Mouse (Mus musculus): ENCODE measurements around the gene Zscan2. TPM values are rescaled to one million over a fixed set of nuclear protein-coding genes. Genes with fewer than 3 reads are reported as not detected.
A peak's percentile ranks its signal among the peaks of the same experiment; 100 is the strongest.

Gene Zscan2
- polyA plus RNA-seq, 1 experiment from 2014 or later = 5.3 TPM

- Histone ChIP-seq H3K27ac (no peak overlapping the region), H3K4me1 (replicated peaks) (peaks cover 57% of the 10 kb centered on the region), H3K36me3 (peaks cover 61% of the 10 kb centered on the region), H3K4me2 (peak overlapping the region; percentile 15; the same call in 1 of the 2 replicates), H3K9ac (0 out of 2 replicates have a peak overlapping the region, but pooled peaks have one; percentile 5), H3K9me3 (no peaks in the 10 kb centered on the region), H3K27me3 (no peaks in the 10 kb centered on the region), H3K4me3 (no peak overlapping the region)
- WGBS = 84% methylated on average over 8 of the region's 8 CpGs
- ATAC-seq (ENCODE audit: low FRiP score) = no peak
These were observed 4.1 kb downstream of the Zscan2 start for GRCm38 (mm10) chr7:80864831-80865230.

GRCm38 (mm10) chr7:80865521-80865920 lies 4.8 kb downstream of the Zscan2 start:
- no peak overlapping the region for H3K4me2 ChIP-seq
- H3K27ac ChIP-seq = no peak overlapping the region
- no peaks in the 10 kb centered on the region for H3K9me3 ChIP-seq
- ATAC-seq (ENCODE audit: low FRiP score) = no peak
- H3K9ac ChIP-seq = no peak overlapping the region
- H3K4me1 ChIP-seq (replicated peaks) = peaks cover 55% of the 10 kb centered on the region
- 95% methylated on average over 7 of the region's 7 CpGs for whole genome bisulfite sequencing
- peaks cover 68% of the 10 kb centered on the region for H3K36me3 ChIP-seq
- no peaks in the 10 kb centered on the region for H3K27me3 ChIP-seq
- no peak overlapping the region for H3K4me3 ChIP-seq

DNA sequence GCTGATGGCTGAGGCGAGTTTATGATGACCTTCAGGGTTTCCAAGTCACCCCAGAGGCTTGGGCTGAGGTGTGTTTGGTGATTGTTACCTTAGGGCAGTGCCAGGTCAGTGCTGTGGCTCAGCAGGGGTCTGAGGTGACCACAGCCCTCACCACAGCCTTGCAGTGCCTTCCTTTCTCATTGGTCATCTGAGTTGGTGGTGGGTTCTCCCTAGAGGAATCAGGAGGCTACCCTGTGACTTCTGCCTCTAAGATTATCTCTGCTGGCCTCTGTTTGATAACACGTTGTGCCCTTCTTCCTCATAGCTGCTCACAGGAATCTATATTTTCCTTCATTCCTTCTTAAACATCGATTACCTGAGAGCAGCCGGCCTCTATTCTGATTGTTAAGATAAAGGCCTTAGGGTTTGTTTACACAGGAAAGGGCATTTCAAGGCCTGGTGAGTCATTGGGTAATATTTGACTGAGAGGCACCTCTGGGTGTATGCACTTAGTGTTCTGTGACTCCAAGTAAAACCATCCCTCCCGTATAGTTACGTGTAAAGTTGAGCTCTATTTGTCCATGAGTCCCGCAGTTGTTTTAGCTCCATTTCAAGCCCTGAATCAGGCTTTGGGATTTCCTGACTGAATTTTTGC lies 5.9 kb downstream of the Zscan2 start:
- Histone ChIP-seq H3K36me3 (peaks cover 77% of the 10 kb centered on the region), H3K27ac (no peak overlapping the region), H3K9me3 (no peaks in the 10 kb centered on the region), H3K27me3 (no peaks in the 10 kb centered on the region), H3K4me1 (replicated peaks) (peaks cover 52% of the 10 kb centered on the region), H3K4me2 (no peak overlapping the region), H3K4me3 (no peak overlapping the region), H3K9ac (no peak overlapping the region)
- ATAC-seq (ENCODE audit: low FRiP score) = no peak
- WGBS = 89% methylated on average over 7 of the region's 7 CpGs

DNA sequence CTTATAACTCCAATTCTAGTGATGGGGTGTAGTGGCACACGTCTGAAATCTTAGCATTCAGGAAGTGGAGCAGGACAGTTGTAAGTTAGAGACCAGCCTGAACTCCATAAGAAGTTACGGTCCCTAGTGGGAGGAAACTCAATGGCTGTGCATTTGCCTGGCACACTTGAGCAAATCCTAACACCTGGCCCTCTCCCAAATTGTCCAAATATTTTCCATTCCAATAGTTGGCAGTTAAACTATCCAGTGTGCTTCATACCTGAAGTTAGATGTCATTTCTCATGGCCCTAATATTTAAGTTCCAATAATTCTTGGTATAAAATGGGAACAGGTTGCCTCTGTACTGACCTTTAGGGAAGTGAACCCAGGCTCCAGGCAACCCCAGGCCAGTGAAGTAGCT lies 8.0 kb downstream of the Zscan2 start:
- no peak overlapping the region for H3K27ac ChIP-seq
- H3K4me1 ChIP-seq (replicated peaks) = peaks cover 33% of the 10 kb centered on the region
- H3K9me3 ChIP-seq = no peaks in the 10 kb centered on the region
- ATAC-seq (ENCODE audit: low FRiP score) = no peak
- no peak overlapping the region for H3K4me3 ChIP-seq
- peaks cover 89% of the 10 kb centered on the region for H3K36me3 ChIP-seq
- H3K27me3 ChIP-seq = peaks cover 6% of the 10 kb centered on the region
- no peak overlapping the region for H3K4me2 ChIP-seq
- no peak overlapping the region for H3K9ac ChIP-seq
- 96% methylated on average over 2 of the region's 2 CpGs for WGBS

DNA sequence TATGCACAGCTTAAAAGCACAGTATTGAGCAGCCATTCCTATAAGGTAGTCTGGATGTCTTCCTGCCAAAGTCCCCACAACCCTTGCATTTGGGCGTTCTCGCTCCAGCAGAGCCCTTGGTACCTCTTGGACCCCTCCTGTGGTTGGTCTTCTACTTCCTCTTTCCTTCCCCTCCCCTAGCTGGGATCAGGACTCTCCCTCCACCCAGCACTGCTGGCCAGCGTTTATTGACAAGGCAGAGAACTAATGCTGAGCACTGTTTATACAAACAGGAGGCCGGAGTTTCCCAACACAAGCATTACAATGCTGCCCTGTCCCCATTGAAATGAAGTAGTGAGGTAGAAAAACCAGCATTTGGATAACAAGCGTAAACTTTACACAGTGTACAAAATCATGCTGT lies 12.3 kb downstream of the Zscan2 start:
- 81% methylated on average over 5 of the region's 5 CpGs for WGBS

GRCm38 (mm10) chr7:80873631-80874030 lies 12.9 kb downstream of the Zscan2 start:
- 98% methylated on average over 2 of the region's 2 CpGs for WGBS
- H3K36me3 ChIP-seq = peaks cover 93% of the 10 kb centered on the region

More for the DNA sequence above, 12.3 kb downstream of the Zscan2 start:
- ATAC-seq (ENCODE audit: low FRiP score) = no peak
- H3K36me3 ChIP-seq = peaks cover 95% of the 10 kb centered on the region
- H3K27me3 ChIP-seq = peaks cover 16% of the 10 kb centered on the region
- no peak overlapping the region for H3K4me2 ChIP-seq
- H3K9ac ChIP-seq = no peak overlapping the region
- no peak overlapping the region for H3K27ac ChIP-seq
- H3K4me1 ChIP-seq (replicated peaks) = peaks cover 7% of the 10 kb centered on the region
- H3K4me3 ChIP-seq = no peak overlapping the region
- H3K9me3 ChIP-seq = no peaks in the 10 kb centered on the region

GRCm38 (mm10) chr7:80875727-80876126 lies 15.0 kb downstream of the Zscan2 start:
- ATAC-seq (ENCODE audit: low FRiP score) = 0 out of 2 replicates have a peak, but pooled peaks have one; percentile 28
- WGBS = 26% methylated on average over 37 of the region's 37 CpGs
- H3K36me3 ChIP-seq = peaks cover 73% of the 10 kb centered on the region

More at GRCm38 (mm10) chr7:80873631-80874030, 12.9 kb downstream of the Zscan2 start:
- no peak overlapping the region for H3K4me2 ChIP-seq
- H3K4me3 ChIP-seq = no peak overlapping the region
- H3K9ac ChIP-seq = no peak overlapping the region
- no peak overlapping the region for H3K27ac ChIP-seq
- no peak for ATAC-seq (ENCODE audit: low FRiP score)
- peaks cover 16% of the 10 kb centered on the region for H3K27me3 ChIP-seq
- H3K9me3 ChIP-seq = no peaks in the 10 kb centered on the region
- H3K4me1 ChIP-seq (replicated peaks) = peaks cover 7% of the 10 kb centered on the region

DNA sequence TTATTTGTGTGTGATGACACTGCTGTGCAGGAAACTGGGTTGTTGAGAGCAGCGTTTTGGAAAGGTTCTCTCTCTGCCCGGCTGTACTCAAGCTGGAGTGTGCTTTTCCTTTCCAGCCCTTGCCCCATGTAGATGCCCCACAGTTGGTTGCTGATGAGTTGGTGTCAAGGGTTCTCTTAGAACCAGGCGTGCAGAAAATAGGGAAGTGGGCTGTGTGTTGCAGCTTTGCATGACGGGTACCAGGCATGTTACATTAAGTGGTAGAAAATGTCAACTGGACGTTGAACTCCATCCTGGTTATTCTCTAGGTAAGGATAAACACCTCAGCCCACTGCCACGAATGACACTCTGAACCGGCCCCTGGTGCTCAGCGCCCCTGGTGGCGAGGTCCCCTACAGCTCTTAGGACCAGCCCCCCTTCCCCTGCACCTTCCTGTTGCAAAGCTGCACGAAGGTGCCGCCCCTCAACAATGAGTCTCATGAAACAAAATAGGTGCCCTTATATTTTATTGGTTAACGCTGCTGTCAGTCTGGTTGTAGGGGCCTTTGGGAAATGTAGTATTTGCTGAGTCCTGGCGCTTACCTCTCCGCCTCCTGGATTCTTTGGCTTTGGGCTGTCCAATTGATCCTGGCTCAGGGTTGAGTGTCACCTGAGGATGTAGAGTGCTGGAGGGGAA lies 22.2 kb downstream of the Zscan2 start:
- H3K4me2 ChIP-seq = peak overlapping the region; percentile 43
- peaks cover 4% of the 10 kb centered on the region for H3K4me1 ChIP-seq (replicated peaks)
- no peaks in the 10 kb centered on the region for H3K9me3 ChIP-seq
- 26% methylated on average over 14 of the region's 14 CpGs for WGBS
- 0 out of 2 replicates have a peak overlapping the region, but pooled peaks have one; percentile 8 for H3K9ac ChIP-seq
- H3K4me3 ChIP-seq = peak overlapping the region; percentile 16; the same call in 1 of the 2 replicates
- peaks cover 5% of the 10 kb centered on the region for H3K36me3 ChIP-seq
- no peaks in the 10 kb centered on the region for H3K27me3 ChIP-seq
- no peak overlapping the region for H3K27ac ChIP-seq
- ATAC-seq (ENCODE audit: low FRiP score) = peak; percentile 75

More at GRCm38 (mm10) chr7:80875727-80876126, 15.0 kb downstream of the Zscan2 start:
- Histone ChIP-seq H3K27me3 (peaks cover 16% of the 10 kb centered on the region), H3K9me3 (no peaks in the 10 kb centered on the region), H3K27ac (no peak overlapping the region), H3K4me1 (replicated peaks) (peaks cover 7% of the 10 kb centered on the region), H3K9ac (no peak overlapping the region), H3K4me3 (no peak overlapping the region), H3K4me2 (no peak overlapping the region)

DNA sequence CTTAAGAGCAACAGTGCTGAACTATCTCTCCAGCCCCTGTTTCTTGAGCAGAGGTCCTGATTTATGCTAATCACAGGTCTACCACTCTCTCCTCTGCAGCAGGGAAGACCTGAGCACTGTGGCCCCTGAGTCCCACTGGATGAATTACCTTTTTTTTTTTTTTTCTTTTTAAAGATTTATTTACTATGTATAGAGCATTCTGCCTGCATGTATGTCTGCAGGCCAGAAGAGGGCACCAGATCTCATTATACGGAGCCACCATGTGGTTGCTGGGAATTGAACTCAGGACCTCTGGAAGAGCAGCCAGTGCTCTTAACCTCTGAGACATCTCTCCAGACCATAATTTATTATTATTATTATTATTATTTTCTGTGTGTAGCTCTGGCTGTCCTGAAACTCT lies 24.9 kb downstream of the Zscan2 start:
- no peak for ATAC-seq (ENCODE audit: low FRiP score)
- Histone ChIP-seq H3K9ac (no peak overlapping the region), H3K4me3 (no peak overlapping the region), H3K27me3 (no peaks in the 10 kb centered on the region), H3K36me3 (peaks cover 8% of the 10 kb centered on the region), H3K4me2 (no peak overlapping the region), H3K9me3 (no peaks in the 10 kb centered on the region), H3K27ac (no peak overlapping the region), H3K4me1 (replicated peaks) (peaks cover 17% of the 10 kb centered on the region)
- 21% methylated on average over 1 of the region's 1 CpGs for WGBS

- Histone ChIP-seq H3K9ac (peak overlapping the region; percentile 51), H3K36me3 (peaks cover 37% of the 10 kb centered on the region), H3K27me3 (no peaks in the 10 kb centered on the region), H3K4me3 (no peak overlapping the region), H3K27ac (peak overlapping the region; percentile 84), H3K4me1 (replicated peaks) (peaks cover 13% of the 10 kb centered on the region), H3K4me2 (no peak overlapping the region), H3K9me3 (no peaks in the 10 kb centered on the region)
- WGBS = 71% methylated on average over 7 of the region's 7 CpGs
- ATAC-seq (ENCODE audit: low FRiP score) = no peak; the same call in 1 of the 2 replicates
These were observed 27.9 kb downstream of the Zscan2 start for GRCm38 (mm10) chr7:80888595-80888994.

- ATAC-seq (ENCODE audit: low FRiP score) = peak; percentile 67
- Histone ChIP-seq H3K36me3 (peaks cover 42% of the 10 kb centered on the region), H3K4me3 (no peak overlapping the region), H3K9me3 (no peaks in the 10 kb centered on the region), H3K4me2 (no peak overlapping the region), H3K9ac (peak overlapping the region; percentile 51), H3K27ac (peak overlapping the region; percentile 84), H3K4me1 (replicated peaks) (peaks cover 13% of the 10 kb centered on the region), H3K27me3 (no peaks in the 10 kb centered on the region)
- 40% methylated on average over 9 of the region's 9 CpGs for whole genome bisulfite sequencing
These were observed 28.3 kb downstream of the Zscan2 start for GRCm38 (mm10) chr7:80889021-80889511.

GRCm38 (mm10) chr7:80889841-80890241 lies 29.1 kb downstream of the Zscan2 start:
- Histone ChIP-seq H3K9ac (peak overlapping the region; percentile 51), H3K4me3 (no peak overlapping the region), H3K27me3 (no peaks in the 10 kb centered on the region), H3K4me1 (replicated peaks) (peaks cover 13% of the 10 kb centered on the region), H3K36me3 (peaks cover 49% of the 10 kb centered on the region), H3K27ac (peak overlapping the region; percentile 84), H3K9me3 (no peaks in the 10 kb centered on the region), H3K4me2 (no peak overlapping the region)
- ATAC-seq (ENCODE audit: low FRiP score) = no peak
- WGBS = 84% methylated on average over 13 of the region's 13 CpGs

Measured in hindbrain, embryonic 13.5 days (tissue).